ENCODE assay signal across 21 mouse cellular contexts in the genomic region with DNA sequence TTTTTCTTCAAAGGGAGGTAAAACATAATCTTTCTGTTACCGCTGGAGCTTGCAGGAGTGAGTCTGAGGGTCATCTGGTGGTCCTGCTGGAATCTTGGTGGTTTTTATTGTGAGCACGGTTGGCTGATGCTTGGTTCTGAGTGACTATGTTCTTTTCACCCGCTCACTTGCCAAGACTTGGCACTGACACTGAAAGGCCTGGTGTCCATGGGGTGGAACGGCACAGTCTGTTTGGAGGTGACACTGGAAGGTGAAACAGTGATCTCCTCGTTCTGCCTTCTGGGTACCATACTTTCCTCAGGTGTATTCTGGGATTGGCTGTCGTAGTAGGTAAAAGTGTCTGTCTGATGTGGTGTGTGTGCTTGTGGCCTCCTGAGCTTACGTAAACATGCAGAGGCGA.
"Had no signal": no experiment of that assay in that cellular context is flagged by ENCODE, and none has a peak within 500 bp of the region (broad histone marks: within the 10 kb centered on the region; RNA-seq: fewer than 3 reads in every experiment).

No protein-coding gene starts in this region.

- ATAC-seq: liver, embryonic 12.5 days had no signal

- H3K27me3 ChIP-seq: limb, embryonic 13.5 days; liver, embryonic 12.5 days; liver, embryonic 15.5 days; lung, embryonic 15.5 days; megakaryocyte, embryonic 14.5 days had no signal

- H3K4me3 ChIP-seq: layer of hippocampus, adult 2 months; limb, embryonic 10.5 days; limb, embryonic 13.5 days; liver, embryonic 12.5 days; liver, embryonic 15.5 days; lung, embryonic 15.5 days; megakaryocyte, embryonic 14.5 days; midbrain, embryonic 10.5 days had no signal

- DNase-seq: kidney, postnatal 25 days; layer of hippocampus, adult 9-11 months; liver; lung, adult 18-20 months; lung, postnatal 10 days; lung, postnatal 36 days; midbrain, embryonic 14.5 days; right cerebral cortex, postnatal 14 days; right cerebral cortex, postnatal 4 days; thymus, adult 2 months; thymus, postnatal 14 days had no signal

- H3K27ac ChIP-seq: kidney, postnatal 0 days; layer of hippocampus, adult 2 months; limb, embryonic 10.5 days; limb, embryonic 13.5 days; liver, embryonic 12.5 days; liver, embryonic 15.5 days; lung, embryonic 15.5 days; midbrain, embryonic 10.5 days; stomach, postnatal 0 days had no signal

- H3K4me1 ChIP-seq: limb, embryonic 10.5 days; limb, embryonic 13.5 days; liver, embryonic 12.5 days; liver, embryonic 15.5 days; midbrain, embryonic 10.5 days had no signal

- H3K9me3 ChIP-seq: limb, embryonic 10.5 days; limb, embryonic 13.5 days; liver, embryonic 12.5 days; liver, embryonic 15.5 days; lung, embryonic 15.5 days; megakaryocyte, embryonic 14.5 days; midbrain, embryonic 10.5 days had no signal
